Mouse (Mus musculus): ENCODE data around the gene Trim14. TPM values are rescaled to one million over a fixed set of nuclear protein-coding genes. Genes with fewer than 3 reads are reported as not detected.

Trim14 gene
- polyA plus RNA-seq, 1 experiment from 2014 or later, result 1.5 TPM

GRCm38 (mm10) chr4:46574024-46574753, 38.2 kb upstream of the Trim14 start:
- WGBS, result 47% methylated on average over 9 of the region's 9 CpGs
- Histone ChIP-seq H3K4me3 (no peak overlapping the region), H3K4me2 (replicated peaks) (no peak overlapping the region), H3K9me3 (no peaks in the 10 kb centered on the region), H3K27me3 (no peaks in the 10 kb centered on the region), H3K36me3 (no peaks in the 10 kb centered on the region), H3K27ac (no peak overlapping the region), H3K4me1 (peaks cover 6% of the 10 kb centered on the region; the same call in 1 of the 2 replicates), H3K9ac (no peak overlapping the region)
- no peak for ATAC-seq (ENCODE audit: insufficient number of reproducible peaks, insufficient read depth, low FRiP score, low TSS enrichment)

- peaks cover 6% of the 10 kb centered on the region; the same call in 1 of the 2 replicates for H3K4me1 ChIP-seq
- no peak for ATAC-seq (ENCODE audit: insufficient number of reproducible peaks, insufficient read depth, low FRiP score, low TSS enrichment)
- no peaks in the 10 kb centered on the region for H3K27me3 ChIP-seq
- no peaks in the 10 kb centered on the region for H3K36me3 ChIP-seq
- H3K4me3 ChIP-seq, result no peak overlapping the region
- H3K9me3 ChIP-seq, result no peaks in the 10 kb centered on the region
- no peak overlapping the region for H3K4me2 ChIP-seq (replicated peaks)
- WGBS, result 77% methylated on average over 4 of the region's 4 CpGs
- H3K9ac ChIP-seq, result no peak overlapping the region
- no peak overlapping the region for H3K27ac ChIP-seq
Measured at GRCm38 (mm10) chr4:46572616-46573015, 36.7 kb upstream of the Trim14 start.

GRCm38 (mm10) chr4:46571744-46572143, 35.8 kb upstream of the Trim14 start:
- Histone ChIP-seq H3K4me1 (peaks cover 6% of the 10 kb centered on the region; the same call in 1 of the 2 replicates), H3K27me3 (no peaks in the 10 kb centered on the region), H3K4me2 (replicated peaks) (no peak overlapping the region), H3K4me3 (no peak overlapping the region), H3K27ac (no peak overlapping the region), H3K9me3 (no peaks in the 10 kb centered on the region), H3K9ac (no peak overlapping the region), H3K36me3 (no peaks in the 10 kb centered on the region)
- WGBS, result 87% methylated on average over 9 of the region's 9 CpGs
- no peak for ATAC-seq (ENCODE audit: insufficient number of reproducible peaks, insufficient read depth, low FRiP score, low TSS enrichment)

GRCm38 (mm10) chr4:46569671-46570070, 33.7 kb upstream of the Trim14 start:
- Histone ChIP-seq H3K9ac (no peak overlapping the region), H3K9me3 (no peaks in the 10 kb centered on the region), H3K4me3 (no peak overlapping the region), H3K27ac (no peak overlapping the region), H3K4me2 (replicated peaks) (no peak overlapping the region), H3K36me3 (no peaks in the 10 kb centered on the region), H3K27me3 (no peaks in the 10 kb centered on the region), H3K4me1 (peaks cover 3% of the 10 kb centered on the region; the same call in 1 of the 2 replicates)
- no peak for ATAC-seq (ENCODE audit: insufficient number of reproducible peaks, insufficient read depth, low FRiP score, low TSS enrichment)
- WGBS, result 40% methylated on average over 5 of the region's 5 CpGs

- Histone ChIP-seq H3K27me3 (no peaks in the 10 kb centered on the region), H3K9ac (no peak overlapping the region), H3K27ac (no peak overlapping the region), H3K9me3 (no peaks in the 10 kb centered on the region), H3K4me1 (no peaks in the 10 kb centered on the region), H3K36me3 (no peaks in the 10 kb centered on the region), H3K4me3 (no peak overlapping the region), H3K4me2 (replicated peaks) (no peak overlapping the region)
- no peak for ATAC-seq (ENCODE audit: insufficient number of reproducible peaks, insufficient read depth, low FRiP score, low TSS enrichment)
- 91% methylated on average over 8 of the region's 8 CpGs for WGBS
Measured at GRCm38 (mm10) chr4:46568169-46568568, 32.2 kb upstream of the Trim14 start.

GRCm38 (mm10) chr4:46566931-46567671, 31.2 kb upstream of the Trim14 start:
- no peaks in the 10 kb centered on the region for H3K4me1 ChIP-seq
- 76% methylated on average over 8 of the region's 8 CpGs for WGBS
- H3K9me3 ChIP-seq, result no peaks in the 10 kb centered on the region
- H3K9ac ChIP-seq, result no peak overlapping the region
- no peaks in the 10 kb centered on the region for H3K36me3 ChIP-seq
- no peak overlapping the region for H3K4me3 ChIP-seq
- no peak overlapping the region for H3K27ac ChIP-seq
- H3K27me3 ChIP-seq, result no peaks in the 10 kb centered on the region
- H3K4me2 ChIP-seq (replicated peaks), result no peak overlapping the region
- no peak for ATAC-seq (ENCODE audit: insufficient number of reproducible peaks, insufficient read depth, low FRiP score, low TSS enrichment)

GRCm38 (mm10) chr4:46565393-46565955, 29.5 kb upstream of the Trim14 start:
- Histone ChIP-seq H3K9me3 (no peaks in the 10 kb centered on the region), H3K4me1 (no peaks in the 10 kb centered on the region), H3K9ac (no peak overlapping the region), H3K27ac (no peak overlapping the region), H3K4me2 (replicated peaks) (no peak overlapping the region), H3K4me3 (no peak overlapping the region), H3K27me3 (no peaks in the 10 kb centered on the region), H3K36me3 (no peaks in the 10 kb centered on the region)
- ATAC-seq (ENCODE audit: insufficient number of reproducible peaks, insufficient read depth, low FRiP score, low TSS enrichment), result no peak
- WGBS, result 89% methylated on average over 4 of the region's 4 CpGs

- no peaks in the 10 kb centered on the region for H3K27me3 ChIP-seq
- H3K27ac ChIP-seq, result no peak overlapping the region
- H3K9me3 ChIP-seq, result no peaks in the 10 kb centered on the region
- WGBS, result 97% methylated on average over 4 of the region's 4 CpGs
- H3K4me3 ChIP-seq, result no peak overlapping the region
- H3K4me1 ChIP-seq, result no peaks in the 10 kb centered on the region
- ATAC-seq (ENCODE audit: insufficient number of reproducible peaks, insufficient read depth, low FRiP score, low TSS enrichment), result no peak
- H3K9ac ChIP-seq, result no peak overlapping the region
- no peak overlapping the region for H3K4me2 ChIP-seq (replicated peaks)
- H3K36me3 ChIP-seq, result no peaks in the 10 kb centered on the region
Measured at GRCm38 (mm10) chr4:46564247-46564646, 28.3 kb upstream of the Trim14 start.

GRCm38 (mm10) chr4:46563847-46564246, 27.9 kb upstream of the Trim14 start:
- H3K4me1 ChIP-seq, result no peaks in the 10 kb centered on the region
- H3K27ac ChIP-seq, result no peak overlapping the region
- no peak overlapping the region for H3K4me2 ChIP-seq (replicated peaks)
- H3K27me3 ChIP-seq, result no peaks in the 10 kb centered on the region
- no peaks in the 10 kb centered on the region for H3K9me3 ChIP-seq
- H3K4me3 ChIP-seq, result no peak overlapping the region
- H3K9ac ChIP-seq, result no peak overlapping the region
- ATAC-seq (ENCODE audit: insufficient number of reproducible peaks, insufficient read depth, low FRiP score, low TSS enrichment), result no peak
- no peaks in the 10 kb centered on the region for H3K36me3 ChIP-seq
- WGBS, result 74% methylated on average over 10 of the region's 10 CpGs

GRCm38 (mm10) chr4:46562841-46563240, 26.9 kb upstream of the Trim14 start:
- Histone ChIP-seq H3K9ac (no peak overlapping the region), H3K9me3 (no peaks in the 10 kb centered on the region), H3K4me1 (no peaks in the 10 kb centered on the region; the same call in 1 of the 2 replicates), H3K4me2 (replicated peaks) (no peak overlapping the region), H3K27me3 (no peaks in the 10 kb centered on the region), H3K4me3 (no peak overlapping the region), H3K27ac (no peak overlapping the region), H3K36me3 (no peaks in the 10 kb centered on the region)
- WGBS, result 95% methylated on average over 14 of the region's 14 CpGs
- no peak for ATAC-seq (ENCODE audit: insufficient number of reproducible peaks, insufficient read depth, low FRiP score, low TSS enrichment)

GRCm38 (mm10) chr4:46562037-46562436, 26.1 kb upstream of the Trim14 start:
- no peak overlapping the region for H3K9ac ChIP-seq
- H3K9me3 ChIP-seq, result no peaks in the 10 kb centered on the region
- H3K4me3 ChIP-seq, result no peak overlapping the region
- no peaks in the 10 kb centered on the region for H3K27me3 ChIP-seq
- H3K4me2 ChIP-seq (replicated peaks), result no peak overlapping the region
- ATAC-seq (ENCODE audit: insufficient number of reproducible peaks, insufficient read depth, low FRiP score, low TSS enrichment), result no peak
- 79% methylated on average over 5 of the region's 5 CpGs for WGBS
- H3K27ac ChIP-seq, result no peak overlapping the region
- no peaks in the 10 kb centered on the region for H3K36me3 ChIP-seq
- no peaks in the 10 kb centered on the region; the same call in 1 of the 2 replicates for H3K4me1 ChIP-seq
